Mouse (Mus musculus): ENCODE measurements around the gene Tjp1.

DNA sequence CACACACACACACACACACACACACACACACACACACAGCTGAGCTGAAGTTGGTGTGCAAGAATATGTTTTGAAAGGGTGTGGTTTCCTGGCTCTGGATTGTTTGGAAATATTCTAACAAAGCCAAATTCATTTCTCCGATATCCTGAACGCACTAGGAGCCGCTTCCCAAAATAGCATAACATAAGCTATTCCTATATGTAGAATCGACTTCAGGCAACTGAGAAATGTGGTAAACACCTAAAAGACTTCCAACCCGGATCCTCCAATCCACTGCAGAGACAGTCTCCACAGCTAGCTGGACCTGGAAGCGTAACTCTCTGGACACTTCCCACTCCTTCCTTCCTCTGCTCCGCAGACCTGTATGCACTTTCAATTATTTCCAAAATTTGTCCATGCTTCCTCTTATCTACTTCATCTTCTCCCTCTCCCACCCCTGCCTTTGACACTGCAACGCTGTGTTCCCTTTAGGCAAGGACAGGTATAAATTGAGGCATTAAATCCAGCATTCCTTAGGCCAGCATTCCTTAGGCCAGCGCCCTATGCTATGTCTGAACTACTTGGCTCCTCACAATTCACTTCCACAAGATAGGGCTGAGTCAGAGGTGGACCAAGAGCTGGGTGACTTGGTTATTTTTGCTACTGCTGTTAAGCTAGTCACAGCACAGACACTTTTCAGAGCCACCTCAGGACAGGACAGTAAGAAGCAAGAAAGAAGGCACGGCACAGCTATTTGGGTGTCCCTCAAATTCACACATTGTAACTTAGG lies 144.9 kb downstream of the Tjp1 start:
- no peak for TF ChIP-seq CTCF (IDR thresholded peaks at IDR 0.05; ENCODE audit: low read depth, low read length)
- TF ChIP-seq POLR2A (IDR thresholded peaks at IDR 0.05; ENCODE audit: insufficient read depth, low read length) = no peak
- TF ChIP-seq EP300 (IDR thresholded peaks at IDR 0.05; ENCODE audit: insufficient read depth, low read depth, low read length) = no peak
